Mouse (Mus musculus): ENCODE results near the gene Aldh18a1.

GRCm38 (mm10) chr19:40595831-40596230 is 7.6 kb upstream of the Aldh18a1 start:
- TF ChIP-seq ZKSCAN1 (IDR thresholded peaks at IDR 0.05; ENCODE audit: low read depth, low read length) (no peak), ZNF384 (IDR thresholded peaks at IDR 0.05; ENCODE audit: low read depth, low read length) (no peak), ELF1 (IDR thresholded peaks at IDR 0.05; ENCODE audit: low read depth, low read length) (no peak), POLR2A (IDR thresholded peaks at IDR 0.05; ENCODE audit: control insufficient read depth in 1 of 2, insufficient read depth in 1 of 2, low read depth in 1 of 2, low read length in 2 of 2, poor library complexity in 1 of 2) (no peak), RCOR1 (IDR thresholded peaks at IDR 0.05; ENCODE audit: low read depth, low read length) (no peak), CTCF (IDR thresholded peaks at IDR 0.05 in 2 of 3, conservative IDR thresholded peaks at IDR 0.05 in 1 of 3; ENCODE audit: control insufficient read depth in 1 of 3, insufficient read depth in 1 of 3, low read depth in 2 of 3, low read length in 3 of 3, poor library complexity in 1 of 3, severe bottlenecking in 1 of 3) (no peak)

All from MEL (cell line).